Mouse (Mus musculus): ENCODE measurements around the gene Stam.
"Not testable (repeated sequence)": the region's sequence is repeated elsewhere in the genome, so short reads cannot be mapped to it uniquely, and the experiment has no call there.

Gene Stam

DNA sequence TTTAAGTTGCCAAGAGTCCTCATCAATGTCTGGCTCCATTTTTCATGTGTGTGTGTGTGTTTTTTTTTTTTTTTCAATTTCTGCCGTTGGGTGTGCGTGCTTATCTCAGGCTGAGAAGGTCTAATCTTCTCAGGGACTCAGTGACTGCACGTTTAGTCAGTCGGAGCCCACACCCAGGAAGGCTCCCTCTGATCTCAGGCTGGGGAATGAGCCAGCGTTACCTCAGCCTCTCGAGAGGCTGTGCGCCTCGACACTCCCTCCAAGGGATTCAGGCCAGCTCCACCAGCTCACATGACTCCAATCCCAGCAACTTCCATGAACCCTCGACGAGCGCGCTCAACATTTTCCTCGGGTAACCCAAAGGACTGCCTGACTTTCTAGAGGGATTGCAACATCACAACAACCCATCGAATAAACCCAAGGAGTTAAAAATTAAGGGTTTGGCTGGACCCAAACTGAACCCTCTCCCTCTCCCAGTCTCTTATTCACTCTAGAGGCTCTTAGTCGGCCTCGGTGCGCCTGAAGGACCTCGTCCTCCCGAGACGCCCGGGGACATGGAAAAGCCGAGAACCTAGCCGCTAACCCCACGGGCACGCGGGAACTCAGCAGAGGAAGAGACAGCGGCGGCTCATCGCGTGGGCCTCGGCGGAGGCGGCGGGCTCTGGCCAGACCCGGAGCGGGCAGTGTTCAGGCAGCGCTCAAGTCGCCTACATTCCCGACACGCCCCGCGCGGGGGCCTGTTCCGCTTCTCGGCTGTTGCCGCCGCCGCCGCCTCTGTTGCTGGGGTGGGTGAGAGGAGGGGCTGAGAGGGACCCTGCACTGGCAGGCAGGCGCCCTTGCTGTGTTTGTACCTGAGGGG, at the start of gene Stam:
Stam (plus strand) TSS at position 737 of the 859 bp plus-strand sequence.
- DNase-seq = peak; percentile 92 to 93

DNA sequence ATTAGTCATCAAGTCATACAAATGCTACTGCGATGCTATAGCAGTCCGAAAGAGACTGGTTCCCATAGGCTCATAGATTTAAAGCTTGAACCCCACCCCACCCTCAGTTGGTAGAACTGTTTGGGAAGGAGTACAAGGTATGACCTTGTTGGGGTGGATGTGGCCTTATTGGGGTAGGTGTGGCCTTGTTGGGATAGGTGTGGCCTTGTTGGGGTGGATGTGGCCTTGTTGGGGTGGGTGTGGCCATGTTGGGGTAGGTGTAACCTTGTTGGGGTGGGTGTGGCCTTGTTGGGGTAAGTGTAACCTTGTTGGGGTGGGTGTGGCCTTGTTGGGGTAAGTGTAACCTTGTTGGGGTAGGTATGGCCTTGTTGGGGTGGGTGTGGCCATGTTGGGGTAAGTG, 32.6 kb upstream of the Stam start:
- DNase-seq = no peak

DNA sequence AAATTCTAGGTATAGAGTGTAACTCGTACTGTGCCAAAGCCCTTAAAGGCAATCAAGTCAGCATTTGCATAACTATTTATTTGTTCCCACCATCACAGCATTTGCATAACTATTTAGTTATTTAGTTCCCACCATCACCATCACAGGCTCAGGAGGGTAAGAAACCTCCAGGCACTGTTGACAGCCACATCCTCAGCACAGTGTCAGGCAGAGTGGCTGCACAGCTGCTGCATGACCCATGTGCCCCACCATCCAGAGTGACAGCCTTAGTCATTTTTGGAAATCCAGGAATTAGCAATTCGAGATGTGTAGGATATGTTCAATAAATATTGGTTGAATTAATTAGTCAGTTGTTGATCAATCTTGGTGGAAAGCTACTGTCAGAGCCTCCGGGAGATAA, 30.9 kb upstream of the Stam start:
- DNase-seq = no peak

DNA sequence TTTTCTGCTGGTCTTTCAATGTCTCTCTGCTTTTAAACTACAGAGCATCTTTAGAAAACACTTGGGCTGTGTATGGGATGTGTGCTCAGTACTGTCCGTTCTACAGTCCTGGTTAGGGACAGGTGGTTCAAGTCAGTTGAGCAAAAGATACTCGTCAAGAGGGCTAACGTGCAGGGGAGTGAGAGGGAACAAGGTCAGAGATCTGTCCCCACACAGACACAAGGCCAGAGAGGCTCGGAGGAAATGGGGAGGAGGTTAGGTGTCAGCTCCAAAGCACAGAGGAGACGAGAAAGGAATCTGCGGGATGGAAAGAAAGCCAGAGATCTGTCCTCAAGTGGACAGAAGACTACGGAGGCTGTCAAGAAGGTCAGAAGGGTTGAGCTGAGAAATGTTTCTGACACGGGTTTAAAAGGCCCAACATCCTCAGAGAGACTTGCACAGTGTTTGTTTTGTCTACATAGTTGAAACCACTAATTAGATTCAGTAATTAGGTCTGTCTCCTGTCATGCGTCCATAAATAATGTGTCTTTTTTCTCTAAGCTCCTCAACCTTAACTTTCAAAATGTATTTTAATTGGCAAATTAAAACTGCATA, 30.2 kb upstream of the Stam start:
- DNase-seq = no peak

DNA sequence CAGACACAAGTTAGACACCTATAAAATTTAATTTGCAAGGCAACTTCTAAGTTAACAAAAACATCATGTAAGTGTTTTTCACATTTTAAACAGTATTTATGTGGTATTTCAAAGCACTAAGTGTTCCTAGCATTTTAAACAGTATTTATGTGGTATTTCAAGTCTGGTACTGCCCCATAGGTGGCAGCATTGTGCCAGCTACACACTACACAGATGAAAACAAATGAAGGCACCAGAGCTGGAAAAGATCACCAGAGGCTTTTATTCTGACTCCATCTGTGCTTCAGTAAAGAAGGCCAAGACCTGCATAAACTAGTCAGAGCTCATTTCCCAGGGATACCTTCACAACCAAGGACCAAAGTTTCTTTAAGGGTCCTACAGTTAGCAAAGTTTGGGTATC, 25.5 kb upstream of the Stam start:
- peak; percentile 69 to 83 for DNase-seq

DNA sequence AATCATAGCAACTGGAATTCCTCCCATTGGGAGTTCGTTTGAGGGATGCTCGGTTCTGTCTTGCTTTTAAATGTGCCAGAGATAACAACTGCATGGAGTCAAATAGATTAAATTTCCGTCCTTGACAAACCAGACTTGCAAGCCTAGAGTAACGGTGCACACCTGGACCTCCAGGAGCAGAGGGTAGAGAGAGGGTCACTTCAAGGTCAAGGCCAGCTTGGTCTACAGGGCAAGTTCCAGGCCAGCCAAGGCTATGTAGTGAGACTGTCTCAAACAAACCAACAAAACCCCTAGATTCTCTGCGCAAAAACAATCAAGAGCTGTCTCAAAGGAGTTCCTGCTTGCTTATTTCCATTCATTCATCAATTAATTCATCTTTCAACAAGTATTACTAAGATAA, 25.1 kb upstream of the Stam start:
- DNase-seq = no peak

DNA sequence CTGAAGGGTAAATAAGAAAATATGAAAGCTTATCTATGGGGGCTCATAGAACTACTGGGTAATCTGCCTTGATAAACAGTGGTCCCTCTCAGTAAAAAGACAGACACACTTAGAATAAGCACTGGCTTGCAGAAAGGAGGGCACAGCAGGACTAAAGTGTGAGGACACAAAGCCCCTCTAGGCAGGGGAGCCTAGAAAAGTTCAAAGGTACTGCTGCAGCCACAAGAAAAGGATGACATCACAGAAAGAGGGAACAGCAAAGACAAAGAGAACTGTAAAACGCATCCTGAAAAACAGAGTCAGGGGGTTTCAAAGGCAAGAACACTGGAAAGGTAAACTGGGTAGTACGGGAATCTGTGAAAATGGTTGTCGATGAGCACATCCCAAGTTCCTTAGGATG, 20.3 kb upstream of the Stam start:
- DNase-seq = no peak

DNA sequence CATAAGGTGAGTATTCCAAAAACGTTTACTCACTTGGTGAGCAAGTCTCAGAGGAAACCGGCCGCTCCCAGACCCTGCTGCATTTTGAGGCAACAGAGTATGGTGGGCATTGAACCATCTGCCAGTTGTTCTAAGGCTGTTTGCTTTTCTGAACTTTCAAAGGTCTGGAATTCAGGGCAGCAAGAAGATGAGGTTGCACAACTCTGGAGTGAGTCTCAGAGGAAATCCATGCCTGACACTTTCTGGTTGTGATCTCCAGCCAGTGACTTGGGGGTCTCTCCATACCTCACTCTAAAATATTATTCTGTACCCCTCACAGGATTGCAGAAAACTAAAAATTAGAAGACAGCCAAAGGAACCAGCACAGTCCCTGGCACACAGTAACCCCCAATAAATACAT, 19.7 kb upstream of the Stam start:
- DNase-seq = no peak

DNA sequence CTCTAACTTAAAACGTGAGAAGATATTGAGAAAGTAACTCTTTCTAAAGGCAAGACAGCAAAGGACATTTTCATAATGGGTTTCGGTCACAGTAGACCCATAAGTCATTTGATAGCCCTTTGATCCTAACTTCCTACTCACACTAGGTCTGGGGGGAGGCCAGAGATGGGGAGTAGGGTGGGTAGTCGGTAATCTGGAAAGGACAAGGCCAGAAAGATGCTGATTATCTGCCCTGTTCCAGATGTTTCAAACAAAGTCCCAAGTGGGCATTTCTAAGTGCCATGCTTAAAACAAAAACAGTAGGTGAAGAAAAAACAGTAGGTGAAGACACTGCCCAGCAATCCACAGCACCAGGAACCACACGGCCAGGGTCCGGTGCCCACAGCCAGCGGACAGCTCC, 19.2 kb upstream of the Stam start:
- no peak for DNase-seq

DNA sequence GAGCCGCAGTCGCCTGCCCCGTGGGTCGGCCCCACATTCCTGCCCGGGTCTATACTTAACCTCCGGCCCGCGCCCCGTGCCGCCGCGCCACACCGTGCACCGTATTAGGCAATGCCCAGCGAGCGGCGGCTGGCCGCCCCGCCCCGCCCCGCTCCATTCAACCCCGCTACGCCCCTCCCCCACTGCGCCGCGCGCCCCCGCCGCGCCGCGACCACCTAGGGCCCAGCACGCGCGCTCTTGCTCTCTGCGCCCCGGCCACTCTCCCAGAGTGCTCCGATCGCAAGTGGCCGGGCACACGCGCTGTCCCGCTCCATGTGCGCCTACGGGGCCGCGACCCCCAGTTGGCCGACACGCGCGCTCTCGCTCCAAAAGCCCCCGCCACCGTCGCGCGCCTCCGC, 18.7 kb upstream of the Stam start:
- DNase-seq = peak; percentile 71 to 82

DNA sequence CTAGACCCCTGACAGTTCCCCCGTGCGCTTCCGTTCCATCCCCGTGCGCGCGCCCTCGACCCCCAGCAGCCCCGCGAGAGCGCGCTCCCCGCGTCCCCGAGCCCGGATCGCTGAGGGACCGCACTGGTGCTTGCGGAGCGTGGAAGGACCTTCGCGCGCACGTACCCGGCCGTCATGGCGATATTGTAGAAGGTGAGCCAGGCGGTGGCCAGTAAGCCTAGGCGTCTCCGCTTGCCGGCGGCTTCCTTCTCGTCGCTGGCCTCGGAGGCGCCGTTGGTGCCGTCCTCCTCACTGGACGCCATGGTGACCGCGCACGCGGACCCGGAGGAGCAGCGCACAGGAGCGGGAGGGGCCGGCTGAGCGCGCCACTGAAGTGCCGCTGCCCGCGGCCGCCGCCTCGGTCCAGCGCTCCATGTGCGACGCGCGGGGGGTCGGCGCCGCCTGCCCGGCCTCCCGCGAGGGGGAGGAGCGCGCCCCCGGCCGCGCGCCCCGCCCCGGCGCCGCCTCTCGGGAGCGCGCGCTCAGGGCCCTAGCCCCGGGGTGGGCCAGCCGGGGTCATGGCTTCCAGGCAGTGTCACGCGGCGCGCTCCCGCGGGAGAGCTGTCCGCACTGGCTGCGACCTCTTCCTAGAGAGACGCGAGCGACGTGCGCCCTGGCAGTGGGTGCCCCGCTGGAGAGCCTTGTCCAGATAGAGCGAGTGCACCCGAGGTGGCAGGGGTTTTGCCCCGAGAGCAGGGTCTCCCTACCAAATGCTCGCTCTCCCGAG, 18.1 kb upstream of the Stam start, which contains the start of gene Hacd1:
Hacd1 (minus strand) TSS at position 570 of the 766 bp plus-strand sequence.
- DNase-seq = peak; percentile 77 to 91

DNA sequence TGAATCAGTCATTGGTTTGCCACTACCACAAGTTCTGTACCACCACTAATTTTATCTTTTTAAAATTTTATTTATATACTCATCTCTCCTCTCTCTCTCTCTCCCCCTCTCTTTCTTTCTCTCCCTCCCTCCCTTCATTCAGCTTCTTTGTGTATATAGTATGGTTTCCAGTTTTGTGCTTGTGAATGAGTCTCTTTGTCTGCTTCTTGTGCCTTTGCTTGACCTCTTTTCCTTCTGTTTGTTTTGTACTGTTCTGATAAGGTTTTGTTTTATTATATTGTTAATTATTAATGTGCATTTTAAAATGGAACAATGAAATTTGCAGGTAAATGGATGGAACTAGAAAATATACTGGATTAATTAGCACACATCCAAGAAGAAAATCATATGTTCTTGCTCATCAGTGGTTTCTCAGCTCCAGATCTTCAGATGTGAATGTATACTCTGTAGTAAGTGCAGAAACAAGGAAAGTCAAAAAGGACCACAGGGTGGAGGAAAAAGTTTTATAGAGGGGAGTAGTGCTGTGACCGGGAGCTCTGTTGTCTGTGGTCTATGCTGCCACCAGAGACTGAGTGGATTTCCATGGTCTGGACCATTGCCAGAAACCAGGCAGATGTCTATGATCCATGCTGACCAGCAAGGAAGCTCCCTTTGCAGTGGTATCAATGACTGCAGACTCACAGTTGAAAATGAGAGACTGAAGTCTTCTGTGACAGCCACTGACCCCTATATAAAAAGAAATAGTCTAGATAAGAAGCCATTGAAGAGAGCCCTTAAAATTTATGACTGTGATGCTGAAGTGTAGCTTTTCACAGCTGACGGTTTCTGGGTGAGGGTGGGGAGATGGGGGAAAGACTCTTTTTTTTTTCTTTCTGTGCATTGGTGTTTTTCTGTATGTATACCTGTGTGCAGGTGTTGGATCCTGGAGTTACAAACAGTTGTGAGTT, 7.9 kb upstream of the Stam start:
- DNase-seq = no peak

DNA sequence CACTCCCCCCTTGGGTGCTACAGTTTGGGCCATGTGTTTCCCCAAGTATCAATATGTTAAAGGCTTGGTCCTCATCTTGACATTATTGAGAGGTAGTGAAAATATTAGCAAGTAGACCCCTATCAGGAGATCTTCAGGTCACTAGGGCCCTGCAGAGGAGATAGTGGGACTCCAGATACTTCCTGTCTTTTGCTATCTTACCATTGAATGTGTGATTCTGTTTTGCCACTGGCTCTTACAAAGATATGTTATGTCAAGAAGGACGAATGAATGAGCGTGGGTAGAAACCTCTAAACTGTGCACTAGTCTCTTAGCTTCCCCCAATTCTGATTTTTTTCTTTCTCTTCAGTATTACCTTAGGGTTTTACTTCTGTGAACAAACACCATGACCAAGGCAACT, 4.9 kb upstream of the Stam start:
- DNase-seq = no peak

DNA sequence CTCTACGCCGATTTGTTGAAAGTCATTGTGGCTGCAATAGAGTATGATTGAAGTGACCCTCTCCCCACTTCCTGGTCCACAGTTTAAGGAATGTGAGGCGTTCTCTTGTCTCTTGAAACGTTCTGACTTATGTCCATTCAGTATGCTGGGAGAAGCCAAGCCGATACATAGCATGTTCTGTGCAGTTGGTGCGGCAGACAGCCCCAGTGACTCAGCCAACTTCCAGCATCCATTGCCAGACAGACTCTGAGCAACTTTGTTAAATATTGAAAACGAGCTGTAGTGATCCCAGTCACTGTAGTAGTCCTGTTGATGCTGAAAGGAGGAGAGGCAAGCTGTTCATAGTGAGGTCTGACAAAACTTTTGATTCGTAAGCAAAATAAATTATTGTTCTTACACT, 3.4 kb upstream of the Stam start:
- DNase-seq = no peak

DNA sequence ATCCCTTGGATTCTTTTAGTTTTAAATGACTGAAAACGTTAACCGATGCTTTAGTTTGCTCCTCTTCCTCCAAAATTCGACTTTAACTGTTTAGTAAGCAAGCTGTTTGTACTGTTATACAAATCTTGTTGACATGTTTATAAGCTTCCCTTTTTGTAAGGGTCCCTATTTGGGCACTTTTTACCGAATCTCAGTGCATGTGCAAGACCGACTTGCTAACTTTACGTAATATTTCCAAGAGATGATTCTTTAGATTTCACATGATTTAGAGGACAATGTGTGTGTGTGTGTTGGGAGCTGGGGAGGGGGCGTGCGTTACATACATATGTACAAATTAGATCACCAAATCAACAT, 913 bp upstream of the Stam start:
- no peak for DNase-seq

DNA sequence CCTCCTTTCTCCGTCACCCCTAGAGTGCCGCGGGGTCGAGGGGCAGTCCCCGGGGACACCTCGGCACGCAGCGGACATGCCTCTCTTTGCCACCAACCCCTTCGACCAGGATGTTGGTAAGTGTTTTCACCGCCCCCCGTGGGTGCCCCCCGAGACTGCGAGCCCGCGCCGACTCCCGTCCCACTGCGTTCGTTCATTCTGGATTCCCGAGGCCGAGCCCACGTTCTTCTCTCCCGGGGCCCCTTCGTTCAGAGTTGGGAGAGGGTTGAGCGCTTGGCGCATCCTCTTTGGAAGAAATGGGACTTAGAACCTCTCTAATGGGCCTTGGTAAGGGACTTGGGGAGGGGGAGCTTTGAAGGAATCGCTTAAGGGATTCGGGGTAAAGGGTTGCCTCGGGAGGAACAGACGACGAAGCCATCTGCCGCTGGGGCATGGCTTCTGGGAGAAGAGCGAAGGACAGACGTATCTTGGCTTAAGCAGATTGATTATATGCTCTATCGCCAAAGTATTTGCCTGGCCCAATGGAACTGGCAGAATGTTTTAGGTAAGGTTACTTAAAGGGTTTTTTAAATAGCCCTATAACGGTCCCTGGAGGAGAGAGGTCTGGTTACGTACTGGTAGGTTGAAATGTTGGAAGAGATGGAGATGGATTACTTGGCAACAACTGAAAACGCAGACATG, 463 bp downstream of the Stam start:
- no peak for DNase-seq

DNA sequence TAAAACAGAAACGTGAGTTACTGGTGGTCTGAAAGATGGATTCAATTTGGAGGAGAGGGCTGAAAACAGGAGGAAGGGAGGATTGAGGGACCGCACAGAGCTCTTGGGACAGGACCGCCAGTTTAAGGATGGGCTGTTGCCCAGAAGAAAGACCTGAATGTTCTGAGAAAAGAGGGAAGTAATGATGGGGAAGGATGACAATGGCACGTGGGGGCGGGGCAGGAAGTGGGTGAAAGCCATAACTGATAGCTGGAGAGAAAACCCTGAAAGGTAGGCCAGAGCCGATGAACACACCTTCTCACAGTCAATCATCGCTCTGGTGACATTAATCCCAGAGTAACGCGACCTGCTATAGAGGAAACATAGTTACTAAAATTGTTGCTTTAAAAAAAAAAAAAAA, 4.6 kb downstream of the Stam start:
- DNase-seq = not testable (repeated sequence)

DNA sequence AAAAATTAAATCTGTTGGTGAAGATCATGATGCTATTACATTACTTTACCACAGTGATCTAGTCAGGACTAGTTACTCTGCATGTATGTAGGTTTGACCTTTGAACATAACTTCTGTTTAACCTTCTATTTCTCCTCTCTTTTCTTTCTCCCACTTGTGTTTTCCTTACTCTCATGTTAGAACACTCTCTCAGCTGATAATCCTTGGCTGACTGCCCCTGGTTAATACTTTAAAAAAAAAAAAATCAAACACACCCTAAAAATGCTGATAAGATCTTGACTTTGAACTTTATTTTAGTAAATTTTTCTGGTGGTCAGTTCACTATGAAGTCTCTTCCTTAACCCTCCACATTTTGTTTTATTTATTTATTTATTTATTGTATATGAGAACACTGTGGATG, 26.6 kb downstream of the Stam start:
- DNase-seq = no peak

DNA sequence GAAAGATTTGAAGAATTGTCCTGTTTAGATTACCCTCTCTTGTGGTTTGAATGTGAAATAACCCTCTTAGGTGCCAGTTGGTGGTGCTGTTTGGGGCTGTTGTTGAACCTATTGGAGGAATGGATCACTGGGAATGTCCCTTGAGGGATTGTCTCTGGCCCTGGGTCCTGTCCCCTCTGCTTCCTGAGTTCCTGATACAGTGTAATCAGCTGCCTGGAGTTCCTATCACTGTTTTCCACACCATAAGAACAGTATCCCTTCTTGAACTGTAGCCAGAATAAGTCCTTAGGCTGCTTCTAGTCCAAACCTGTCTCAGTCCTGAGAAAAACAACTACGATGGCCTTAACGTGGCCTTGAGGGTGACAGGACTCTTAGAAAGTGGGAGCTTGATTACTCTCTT, 28.7 kb downstream of the Stam start:
- no peak for DNase-seq

DNA sequence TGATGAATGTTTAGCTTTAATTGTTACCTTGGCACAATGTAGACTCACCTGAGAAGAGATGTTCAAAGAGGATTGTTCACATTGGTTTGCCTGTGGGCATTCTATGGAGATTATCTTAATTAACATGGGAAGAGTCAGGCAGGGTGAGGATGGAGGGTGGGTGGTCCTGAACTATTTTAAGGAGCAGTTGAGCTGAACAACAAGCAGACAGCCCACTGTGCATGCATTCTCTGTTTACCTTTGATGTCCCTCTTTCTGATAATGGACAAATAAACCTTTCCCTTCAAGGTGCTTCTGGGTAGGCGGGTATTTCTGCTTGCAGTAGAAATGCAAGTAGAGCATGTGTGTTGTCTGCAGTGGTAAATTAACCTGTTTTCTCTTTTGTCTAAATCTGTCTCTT, 30.0 kb downstream of the Stam start:
- DNase-seq = no peak

DNA sequence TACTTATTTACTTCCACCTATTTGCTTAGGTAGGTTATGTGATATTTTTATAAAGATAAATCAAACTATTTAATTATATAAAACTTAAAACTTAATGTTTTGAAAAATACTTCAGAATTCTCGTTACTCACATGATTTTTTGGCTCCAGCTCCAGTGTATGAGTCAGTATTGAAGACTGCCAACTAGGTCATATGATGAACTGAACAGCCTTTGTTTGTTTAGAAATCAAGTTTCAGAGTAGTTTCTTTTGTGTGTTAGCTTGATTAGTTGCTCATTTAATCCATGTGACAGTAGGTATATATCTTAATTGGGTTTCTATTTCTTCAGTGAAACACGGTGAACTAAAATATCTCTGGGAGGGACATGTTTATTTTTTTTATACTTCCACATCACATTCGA, 33.8 kb downstream of the Stam start:
- no peak for DNase-seq

DNA sequence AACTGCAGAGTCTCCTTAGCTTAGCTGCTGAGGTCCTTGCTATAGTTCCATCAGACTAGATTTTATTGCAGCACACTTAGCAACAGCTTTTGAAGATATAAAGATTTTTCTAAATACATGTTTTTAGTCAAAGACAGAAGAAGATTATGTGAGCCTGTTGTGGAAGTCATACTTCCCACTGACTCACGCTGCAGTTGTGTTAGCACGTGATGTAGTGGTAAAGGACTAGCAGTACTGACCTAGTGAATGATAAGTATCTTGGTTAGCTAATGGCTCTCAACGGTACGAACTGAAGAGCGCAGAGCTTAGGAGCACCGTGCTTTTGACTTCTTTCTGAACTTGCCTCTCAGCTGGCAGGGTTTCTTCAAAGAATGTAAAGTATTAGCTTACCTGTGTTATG, 52.5 kb downstream of the Stam start:
- DNase-seq = no peak
